Mouse (Mus musculus) myocyte (in vitro differentiated cells): ENCODE measurements around the gene Men1. TPM values are rescaled to one million over a fixed set of nuclear protein-coding genes. Genes with fewer than 3 reads are reported as not detected.

Experiments
- H3K27me3 ChIP-seq: one replicate; pipeline ENCODE4 v1.6.1; 2011; ENCODE audit not compliant: control insufficient read depth, insufficient read depth, insufficient read length
- H3K36me3 ChIP-seq: one replicate; pipeline ENCODE4 v1.6.1; 2011; ENCODE audit not compliant: control insufficient read depth, insufficient read depth
- H3K4me2 ChIP-seq: one replicate; pipeline ENCODE4 v1.6.1; 2011; ENCODE audit warnings: low read depth, control low read depth
- H3K4me3 ChIP-seq: one replicate; pipeline ENCODE4 v1.5.1; 2011; ENCODE audit warnings: mild to moderate bottlenecking, control low read depth, moderate library complexity
- H3K79me2 ChIP-seq: one replicate; pipeline ENCODE4 v1.6.1; 2011; ENCODE audit not compliant: control insufficient read depth, insufficient read depth
- H3ac ChIP-seq: one replicate; pipeline ENCODE4 v1.6.1; 2011; ENCODE audit not compliant: control insufficient read depth, insufficient read length
- CEBPB ChIP-seq: IDR thresholded peaks from 2 replicates; pipeline ENCODE4 v1.6.1; 2011; ENCODE audit warnings: mild to moderate bottlenecking, moderate library complexity; ENCODE audit not compliant: poor library complexity, insufficient read depth, severe bottlenecking
- E2F4 ChIP-seq: IDR thresholded peaks from one replicate; pipeline ENCODE4 v1.6.1; 2011; ENCODE audit warnings: mild to moderate bottlenecking, control low read depth, moderate library complexity; ENCODE audit not compliant: insufficient read depth
- MAX ChIP-seq: IDR thresholded peaks from one replicate; pipeline ENCODE4 v1.6.1; 2011; ENCODE audit warnings: low read depth, mild to moderate bottlenecking, control low read depth
- MYOD1 ChIP-seq, 3 experiments: IDR thresholded peaks; one replicate each; pipeline ENCODE4 v1.6.1; 2011; ENCODE audit warnings: control low read depth in 2 of 3, low read depth in 2 of 3, mild to moderate bottlenecking in 2 of 3, moderate library complexity in 1 of 3; ENCODE audit not compliant: insufficient read length in 2 of 3, control insufficient read depth in 1 of 3
- MYOG ChIP-seq, 3 experiments: IDR thresholded peaks; one replicate each; pipeline ENCODE4 v1.6.1; 2011; ENCODE audit warnings: control low read depth in 2 of 3, low read depth in 2 of 3, mild to moderate bottlenecking in 2 of 3; ENCODE audit not compliant: insufficient read length in 2 of 3, control insufficient read depth in 1 of 3, insufficient read depth in 1 of 3
- POLR2A ChIP-seq: IDR thresholded peaks from one replicate; pipeline ENCODE4 v1.6.1; 2011; ENCODE audit warnings: low read depth, mild to moderate bottlenecking, control low read depth, moderate library complexity; ENCODE audit not compliant: insufficient read length
- POLR2AphosphoS2 ChIP-seq: IDR thresholded peaks from one replicate; pipeline ENCODE4 v1.6.1; 2011; ENCODE audit warnings: low read depth, control low read depth; ENCODE audit not compliant: insufficient read length
- REST ChIP-seq: IDR thresholded peaks from one replicate; pipeline ENCODE4 v1.6.1; 2011; ENCODE audit warnings: mild to moderate bottlenecking, control low read depth, moderate library complexity; ENCODE audit not compliant: insufficient read depth, insufficient read length
- SRF ChIP-seq: IDR thresholded peaks from one replicate; pipeline ENCODE4 v1.6.1; 2011; ENCODE audit warnings: low read depth; ENCODE audit not compliant: control insufficient read depth, insufficient read length
- TCF12 ChIP-seq: IDR thresholded peaks from one replicate; pipeline ENCODE4 v1.6.1; 2011; ENCODE audit warnings: mild to moderate bottlenecking, control low read depth; ENCODE audit not compliant: poor library complexity, insufficient read depth, severe bottlenecking
- TCF3 ChIP-seq: IDR thresholded peaks from one replicate; pipeline ENCODE4 v1.6.1; 2011; ENCODE audit warnings: low read depth, control low read depth; ENCODE audit not compliant: insufficient read length
- USF1 ChIP-seq: IDR thresholded peaks from one replicate; pipeline ENCODE4 v1.6.1; 2011; ENCODE audit warnings: low read depth, mild to moderate bottlenecking, control low read depth, moderate library complexity
- polyA plus RNA-seq: library from polyadenylated mRNA; unstranded; fragments of >200 nt; fragmentation: generic; extraction: Trizol; gene quantifications from one replicate; pipeline ENCODE4 v1.2.1, GENCODE M21; 2012; ENCODE audit warnings: missing spikeins

Men1 gene
- polyA plus RNA-seq, 1 experiment = 37.2 TPM

GRCm38 (mm10) chr19:6333761-6334595 lies 801 bp upstream of the Men1 start:
- TF ChIP-seq USF1 (no peak), REST (no peak), MYOD1 (IDR thresholded peaks at IDR 0.05; ENCODE audit: control insufficient read depth in 1 of 3, insufficient read length in 2 of 3, low read depth in 2 of 3) (no peak), TCF12 (no peak), POLR2AphosphoS2 (no peak), POLR2A (no peak), MAX (no peak), TCF3 (no peak), MYOG (IDR thresholded peaks at IDR 0.05; ENCODE audit: control insufficient read depth in 1 of 3, insufficient read depth in 1 of 3, insufficient read length in 2 of 3, low read depth in 2 of 3) (no peak), CEBPB (no peak), E2F4 (no peak), SRF (no peak)
- H3K4me3 ChIP-seq = peak overlapping the region; percentile 82

GRCm38 (mm10) chr19:6335458-6335827 lies 664 bp downstream of the Men1 start:
- TF ChIP-seq MAX = no peak
- TF ChIP-seq REST = peak; percentile 23
- H3K4me3 ChIP-seq = peak overlapping the region; percentile 82
- H3K27me3 ChIP-seq = no peaks in the 10 kb centered on the region
- peak overlapping the region; percentile 89 for H3K4me2 ChIP-seq
- H3ac ChIP-seq = peak overlapping the region; percentile 56
- H3K79me2 ChIP-seq = peaks cover 16% of the 10 kb centered on the region
- H3K36me3 ChIP-seq = peaks cover 22% of the 10 kb centered on the region

More at GRCm38 (mm10) chr19:6333761-6334595, 801 bp upstream of the Men1 start:
- H3K36me3 ChIP-seq = peaks cover 14% of the 10 kb centered on the region
- H3ac ChIP-seq = no peak overlapping the region
- peak overlapping the region; percentile 95 for H3K4me2 ChIP-seq
- no peaks in the 10 kb centered on the region for H3K27me3 ChIP-seq
- H3K79me2 ChIP-seq = peaks cover 16% of the 10 kb centered on the region

- Histone ChIP-seq H3K4me2 (peak overlapping the region; percentile 89), H3ac (no peak overlapping the region), H3K36me3 (peaks cover 22% of the 10 kb centered on the region), H3K27me3 (no peaks in the 10 kb centered on the region), H3K79me2 (peaks cover 16% of the 10 kb centered on the region), H3K4me3 (peak overlapping the region; percentile 82)
- no peak for TF ChIP-seq USF1
- no peak for TF ChIP-seq SRF
- TF ChIP-seq REST = no peak
These were observed 2.1 kb downstream of the Men1 start for GRCm38 (mm10) chr19:6336920-6337319.

- Histone ChIP-seq H3K27me3 (no peaks in the 10 kb centered on the region), H3K36me3 (peaks cover 22% of the 10 kb centered on the region), H3K4me3 (no peak overlapping the region), H3K79me2 (peaks cover 16% of the 10 kb centered on the region), H3ac (no peak overlapping the region), H3K4me2 (no peak overlapping the region)
- no peak for TF ChIP-seq SRF
- TF ChIP-seq POLR2AphosphoS2 = no peak
- no peak for TF ChIP-seq MAX
- no peak for TF ChIP-seq CEBPB
- no peak for TF ChIP-seq USF1
- TF ChIP-seq TCF3 = no peak
- TF ChIP-seq E2F4 = no peak
- no peak for TF ChIP-seq MYOD1 (IDR thresholded peaks at IDR 0.05; ENCODE audit: control insufficient read depth in 1 of 3, insufficient read length in 2 of 3, low read depth in 2 of 3)
- no peak for TF ChIP-seq REST
- TF ChIP-seq TCF12 = no peak
These were observed 3.4 kb downstream of the Men1 start for GRCm38 (mm10) chr19:6338171-6338570.

- no peaks in the 10 kb centered on the region for H3K27me3 ChIP-seq
- TF ChIP-seq REST = no peak
- no peak for TF ChIP-seq TCF3
- no peak for TF ChIP-seq MYOG (IDR thresholded peaks at IDR 0.05; ENCODE audit: control insufficient read depth in 1 of 3, insufficient read depth in 1 of 3, insufficient read length in 2 of 3, low read depth in 2 of 3)
- no peak for TF ChIP-seq MYOD1 (IDR thresholded peaks at IDR 0.05; ENCODE audit: control insufficient read depth in 1 of 3, insufficient read length in 2 of 3, low read depth in 2 of 3)
- no peak for TF ChIP-seq TCF12
- TF ChIP-seq POLR2A = no peak
- no peak for TF ChIP-seq MAX
- TF ChIP-seq E2F4 = no peak
- TF ChIP-seq POLR2AphosphoS2 = no peak
- TF ChIP-seq USF1 = no peak
- no peak for TF ChIP-seq CEBPB
- no peak for TF ChIP-seq SRF
- no peak overlapping the region for H3K4me3 ChIP-seq
- no peak overlapping the region for H3K4me2 ChIP-seq
- no peak overlapping the region for H3ac ChIP-seq
- H3K36me3 ChIP-seq = peaks cover 22% of the 10 kb centered on the region
- H3K79me2 ChIP-seq = peaks cover 16% of the 10 kb centered on the region
These were observed 3.9 kb downstream of the Men1 start for GRCm38 (mm10) chr19:6338716-6339115.
